Mouse (Mus musculus): Measurements from ENCODE around the gene Slc9a9.

- TF ChIP-seq POLR2A (IDR thresholded peaks at IDR 0.05; ENCODE audit: borderline replicate concordance, low read depth, low read length) (no peak), CTCF (IDR thresholded peaks at IDR 0.05; ENCODE audit: low read depth, low read length) (no peak)
Measured at GRCm38 (mm10) chr9:94945569-94946135, 275.9 kb downstream of the Slc9a9 start.
